25 mouse cellular contexts compared by ENCODE assay signal in the genomic region with DNA sequence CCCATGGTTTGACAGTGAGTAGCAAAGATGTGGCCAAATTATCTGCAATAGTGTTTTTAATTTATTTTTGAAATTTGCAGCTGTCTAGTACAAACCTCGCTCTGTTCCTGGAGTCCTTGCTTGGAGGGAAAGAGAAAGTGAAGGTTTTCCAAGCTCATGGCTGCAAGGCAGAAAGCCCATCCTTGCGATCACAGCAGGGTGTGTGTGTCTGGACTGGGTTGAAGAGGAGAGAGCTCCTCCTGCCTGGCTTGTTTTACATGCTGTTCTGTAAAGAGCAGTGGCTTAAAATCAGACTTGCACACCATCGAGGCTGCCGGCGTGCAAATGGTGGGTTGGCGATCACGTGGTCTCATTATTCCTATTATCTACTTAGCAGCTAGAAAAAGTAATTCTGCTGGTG.
DNase-seq lines count a peak whose midpoint lies in the region; ATAC-seq and TF ChIP-seq lines count a peak whose summit lies in the region.
"Had no signal": no experiment of that assay in that cellular context is flagged by ENCODE, and none has a peak within 500 bp of the region (broad histone marks: within the 10 kb centered on the region; RNA-seq: fewer than 3 reads in every experiment).

No protein-coding gene starts in this region.

- H3K4me3 ChIP-seq in forebrain, postnatal 0 days (ENCODE audit: low read depth, low read length) = no peak overlapping the region
- no peak overlapping the region for H3K4me3 ChIP-seq in forebrain, embryonic 11.5 days (ENCODE audit: low read depth, low read length)
- H3K4me3 ChIP-seq in MEL (ENCODE audit: control insufficient read depth in 1 of 2, insufficient read depth in 1 of 2, low read depth in 2 of 2, low read length in 2 of 2) = 0 out of 4 replicates have a peak overlapping the region, but pooled peaks of 1 of the 2 experiments have one; percentile 15
- H3K4me3 ChIP-seq: embryonic facial prominence, embryonic 13.5 days; erythroblast, embryonic 14.5 days; heart, embryonic 10.5 days; hindbrain, embryonic 10.5 days; limb, embryonic 15.5 days; midbrain, embryonic 10.5 days; neural tube, embryonic 15.5 days had no signal

- no peak overlapping the region for H3K27ac ChIP-seq in forebrain, postnatal 0 days (ENCODE audit: low read depth, low read length)
- no peak overlapping the region for H3K27ac ChIP-seq in forebrain, embryonic 11.5 days (ENCODE audit: low read depth, low read length)
- H3K27ac ChIP-seq in MEL (ENCODE audit: control insufficient read depth, low read depth, low read length) = no peak overlapping the region
- H3K27ac ChIP-seq: embryonic facial prominence, embryonic 13.5 days; heart, embryonic 10.5 days; hindbrain, embryonic 10.5 days; limb, embryonic 15.5 days; liver, embryonic 14.5 days; midbrain, embryonic 10.5 days; neural tube, embryonic 15.5 days had no signal

- 65% methylated on average over 7 of the region's 7 CpGs for WGBS in forebrain, postnatal 0 days
- WGBS in forebrain, embryonic 11.5 days = 87% methylated on average over 7 of the region's 7 CpGs

- H3K79me2 ChIP-seq in MEL (ENCODE audit: control insufficient read depth, insufficient read depth, low read length, poor library complexity) = no peaks in the 10 kb centered on the region

- no peak overlapping the region for H3K9ac ChIP-seq in forebrain, postnatal 0 days
- no peak overlapping the region for H3K9ac ChIP-seq in forebrain, embryonic 11.5 days (ENCODE audit: low read length)
- 0 out of 2 replicates have a peak overlapping the region, but pooled peaks have one; percentile 14 for H3K9ac ChIP-seq in MEL (ENCODE audit: control insufficient read depth, low read depth, low read length, poor library complexity, severe bottlenecking)
- H3K9ac ChIP-seq: embryonic facial prominence, embryonic 13.5 days; limb, embryonic 15.5 days; liver, embryonic 14.5 days; lung, embryonic 14.5 days; neural tube, embryonic 15.5 days had no signal

- no peaks in the 10 kb centered on the region for H3K36me3 ChIP-seq in forebrain, postnatal 0 days (ENCODE audit: insufficient read depth)
- H3K36me3 ChIP-seq in forebrain, embryonic 11.5 days (ENCODE audit: control insufficient read depth, insufficient read depth, low read length) = no peaks in the 10 kb centered on the region
- H3K36me3 ChIP-seq in MEL (ENCODE audit: control insufficient read depth in 1 of 2, insufficient read depth in 2 of 2, low read length in 2 of 2) = no peaks in the 10 kb centered on the region
- H3K36me3 ChIP-seq: embryonic facial prominence, embryonic 13.5 days; heart, embryonic 10.5 days; hindbrain, embryonic 10.5 days; limb, embryonic 15.5 days; midbrain, embryonic 10.5 days; neural tube, embryonic 15.5 days had no signal

- no peak for TF ChIP-seq CTCF in forebrain, postnatal 0 days (IDR thresholded peaks at IDR 0.05; ENCODE audit: low read depth)
- no peak for TF ChIP-seq CTCF in MEL (IDR thresholded peaks at IDR 0.05 in 2 of 3, conservative IDR thresholded peaks at IDR 0.05 in 1 of 3; ENCODE audit: control insufficient read depth in 1 of 3, insufficient read depth in 1 of 3, low read depth in 2 of 3, low read length in 3 of 3, poor library complexity in 1 of 3, severe bottlenecking in 1 of 3)

- no peak overlapping the region for H3K4me2 ChIP-seq in forebrain, postnatal 0 days (ENCODE audit: low read depth)
- H3K4me2 ChIP-seq in forebrain, embryonic 11.5 days (ENCODE audit: low read depth, low read length, severe bottlenecking) = no peak overlapping the region
- H3K4me2 ChIP-seq: embryonic facial prominence, embryonic 13.5 days; limb, embryonic 15.5 days; lung, embryonic 14.5 days; neural tube, embryonic 15.5 days had no signal

- no peak for TF ChIP-seq POLR2A in MEL (IDR thresholded peaks at IDR 0.05; ENCODE audit: control insufficient read depth in 1 of 2, insufficient read depth in 1 of 2, low read depth in 1 of 2, low read length in 2 of 2, poor library complexity in 1 of 2)

- DNase-seq in forebrain, postnatal 0 days = peak; percentile 7
- DNase-seq in forebrain, embryonic 11.5 days (ENCODE audit: low spot score) = no peak
- DNase-seq in MEL (ENCODE audit: low read depth, low spot score) = peak; percentile 28
- peak; percentile 49 to 68 for DNase-seq in cerebellum, adult 18-20 months
- peak; percentile 60 to 69 for DNase-seq in cerebellum, postnatal 14 days
- no peak for DNase-seq in thymus, postnatal 0 days (ENCODE audit: low spot score)
- no peak for DNase-seq in ovary, postnatal 14 days (ENCODE audit: low spot score)
- DNase-seq: adrenal gland, postnatal 10 days; embryo, embryonic 11 days; gastrocnemius, postnatal 10 days; kidney, postnatal 36 days; lung, embryonic 14.5 days; lung, postnatal 36 days; thymus, adult 18-20 months had no signal

- no peak for TF ChIP-seq RAD21 in MEL (IDR thresholded peaks at IDR 0.05; ENCODE audit: low read depth, low read length)

- H3K4me1 ChIP-seq in forebrain, postnatal 0 days (ENCODE audit: insufficient read depth) = no peaks in the 10 kb centered on the region
- no peaks in the 10 kb centered on the region for H3K4me1 ChIP-seq in forebrain, embryonic 11.5 days (replicated peaks; ENCODE audit: control insufficient read depth, insufficient read depth, low read length)
- H3K4me1 ChIP-seq in MEL (ENCODE audit: control insufficient read depth in 1 of 2, insufficient read depth in 2 of 2, low read length in 2 of 2) = peaks cover 0 to 4% of the 10 kb centered on the region in 2 experiments; a peak in 1 of 4 replicates
- H3K4me1 ChIP-seq: embryonic facial prominence, embryonic 13.5 days; heart, embryonic 10.5 days; hindbrain, embryonic 10.5 days; limb, embryonic 15.5 days had no signal

- H3K9me3 ChIP-seq in forebrain, postnatal 0 days (ENCODE audit: low read length) = no peaks in the 10 kb centered on the region
- no peaks in the 10 kb centered on the region for H3K9me3 ChIP-seq in forebrain, embryonic 11.5 days (ENCODE audit: control insufficient read depth, low read length)
- no peaks in the 10 kb centered on the region for H3K9me3 ChIP-seq in MEL (replicated peaks; ENCODE audit: insufficient read depth, low read length)
- H3K9me3 ChIP-seq: embryonic facial prominence, embryonic 13.5 days; heart, embryonic 10.5 days; hindbrain, embryonic 10.5 days; limb, embryonic 15.5 days; midbrain, embryonic 10.5 days; neural tube, embryonic 15.5 days had no signal

- ATAC-seq in forebrain, postnatal 0 days = no peak
- ATAC-seq in forebrain, embryonic 11.5 days (replicated peaks; ENCODE audit: low FRiP score) = no peak
- ATAC-seq: activated CD4-positive, CD25-positive, alpha-beta regulatory T cell, adult 4 months; forebrain, embryonic 14.5 days; intestine, postnatal 0 days had no signal

- TF ChIP-seq EP300 in MEL (IDR thresholded peaks at IDR 0.05; ENCODE audit: low read depth in 1 of 2, low read length in 2 of 2) = no peak; a peak in 1 of 4 replicates

- no peaks in the 10 kb centered on the region for H3K27me3 ChIP-seq in forebrain, postnatal 0 days (ENCODE audit: insufficient read depth, low read length)
- no peaks in the 10 kb centered on the region for H3K27me3 ChIP-seq in forebrain, embryonic 11.5 days (ENCODE audit: control insufficient read depth, insufficient read depth, low read length)
- no peaks in the 10 kb centered on the region for H3K27me3 ChIP-seq in MEL (ENCODE audit: control insufficient read depth in 1 of 2, insufficient read depth in 2 of 2, low read length in 2 of 2)
- H3K27me3 ChIP-seq: embryonic facial prominence, embryonic 13.5 days; limb, embryonic 15.5 days; neural tube, embryonic 15.5 days had no signal

TF ChIP-seq in MEL, 35 proteins besides CTCF, POLR2A, EP300 and RAD21:
- TF ChIP-seq POLR2AphosphoS2 (IDR thresholded peaks at IDR 0.05; ENCODE audit: low read length) (no peak), USF1 (IDR thresholded peaks at IDR 0.05; ENCODE audit: low read depth, low read length) (peak; percentile 86), USF2 (IDR thresholded peaks at IDR 0.05; ENCODE audit: borderline replicate concordance in 1 of 2, insufficient read depth in 1 of 2, low read depth in 1 of 2, low read length in 2 of 2) (0 out of 4 replicates have a peak, but pooled peaks of 1 of the 2 experiments have one; percentile 44), MAX (IDR thresholded peaks at IDR 0.05; ENCODE audit: low read length) (peak; percentile 47; the same call in 1 of the 2 replicates), CHD2 (IDR thresholded peaks at IDR 0.05; ENCODE audit: low read length) (no peak), RCOR1 (IDR thresholded peaks at IDR 0.05; ENCODE audit: low read depth, low read length) (0 out of 2 replicates have a peak, but pooled peaks have one; percentile 11), HCFC1 (IDR thresholded peaks at IDR 0.05; ENCODE audit: low read depth, low read length) (no peak)

Comparison
In these comparisons a context has a peak if more than half of its experiments do, and no peak if none do; other contexts are left out.
1. DNase-seq: peak in forebrain, postnatal 0 days (single experiment), MEL (single experiment), cerebellum, adult 18-20 months (2 of 2) and cerebellum, postnatal 14 days (2 of 2); none in forebrain, embryonic 11.5 days (single experiment), thymus, postnatal 0 days (single experiment) and ovary, postnatal 14 days (single experiment).